Mouse (Mus musculus): Measurements from ENCODE around the gene Rgs3. TPM values are rescaled to one million over a fixed set of nuclear protein-coding genes. Genes with fewer than 3 reads are reported as not detected.

Gene Rgs3
- polyA plus RNA-seq, 1 experiment from 2014 or later, result 6.6 TPM

GRCm38 (mm10) chr4:62649536-62650230 is 90.0 kb downstream of the Rgs3 start:
- 76% methylated on average over 8 of the region's 8 CpGs for WGBS (ENCODE audit: insufficient replicate concordance)
- no peak overlapping the region for H3K27ac ChIP-seq (ENCODE audit: low read depth)
- no peak overlapping the region for H3K4me3 ChIP-seq (ENCODE audit: low read depth, low read length)
- H3K9me3 ChIP-seq (ENCODE audit: low read length), result no peaks in the 10 kb centered on the region
- H3K9ac ChIP-seq (replicated peaks), result no peak overlapping the region
- H3K4me1 ChIP-seq (ENCODE audit: insufficient read depth), result no peaks in the 10 kb centered on the region
- DNase-seq, result no peak
- H3K36me3 ChIP-seq (replicated peaks; ENCODE audit: insufficient read depth, low read length), result no peaks in the 10 kb centered on the region
- no peak overlapping the region for H3K4me2 ChIP-seq (ENCODE audit: low read depth, low read length)
- H3K27me3 ChIP-seq (ENCODE audit: insufficient read depth, low read length), result no peaks in the 10 kb centered on the region
- no peak for TF ChIP-seq CTCF (IDR thresholded peaks at IDR 0.05; ENCODE audit: low read depth)
- TF ChIP-seq EP300 (IDR thresholded peaks at IDR 0.05; ENCODE audit: low read depth), result no peak
- no peak for ATAC-seq

GRCm38 (mm10) chr4:62651179-62651760 is 91.6 kb downstream of the Rgs3 start:
- DNase-seq (no peak), ATAC-seq (no peak)
- no peaks in the 10 kb centered on the region for H3K9me3 ChIP-seq (ENCODE audit: low read length)
- no peak overlapping the region for H3K27ac ChIP-seq (ENCODE audit: low read depth)
- H3K36me3 ChIP-seq (replicated peaks; ENCODE audit: insufficient read depth, low read length), result no peaks in the 10 kb centered on the region
- H3K4me3 ChIP-seq (ENCODE audit: low read depth, low read length), result no peak overlapping the region
- WGBS (ENCODE audit: insufficient replicate concordance), result 32% methylated on average over 7 of the region's 7 CpGs
- H3K4me1 ChIP-seq (ENCODE audit: insufficient read depth), result no peaks in the 10 kb centered on the region
- H3K9ac ChIP-seq (replicated peaks), result no peak overlapping the region
- TF ChIP-seq CTCF (IDR thresholded peaks at IDR 0.05; ENCODE audit: low read depth) (no peak), EP300 (IDR thresholded peaks at IDR 0.05; ENCODE audit: low read depth) (no peak)
- H3K27me3 ChIP-seq (ENCODE audit: insufficient read depth, low read length), result no peaks in the 10 kb centered on the region
- no peak overlapping the region for H3K4me2 ChIP-seq (ENCODE audit: low read depth, low read length)

- H3K27me3 ChIP-seq (ENCODE audit: insufficient read depth, low read length), result no peaks in the 10 kb centered on the region
- no peak overlapping the region for H3K27ac ChIP-seq (ENCODE audit: low read depth)
Observed at GRCm38 (mm10) chr4:62652215-62652614, 92.6 kb downstream of the Rgs3 start.

GRCm38 (mm10) chr4:62652921-62653757 is 93.5 kb downstream of the Rgs3 start:
- H3K4me1 ChIP-seq (ENCODE audit: insufficient read depth), result no peaks in the 10 kb centered on the region
- H3K4me3 ChIP-seq (ENCODE audit: low read depth, low read length), result no peak overlapping the region
- no peak for DNase-seq
- no peak overlapping the region for H3K4me2 ChIP-seq (ENCODE audit: low read depth, low read length)
- no peak for TF ChIP-seq CTCF (IDR thresholded peaks at IDR 0.05; ENCODE audit: low read depth)
- TF ChIP-seq EP300 (IDR thresholded peaks at IDR 0.05; ENCODE audit: low read depth), result no peak
- no peaks in the 10 kb centered on the region for H3K27me3 ChIP-seq (ENCODE audit: insufficient read depth, low read length)
- ATAC-seq, result no peak
- 74% methylated on average over 12 of the region's 12 CpGs for WGBS (ENCODE audit: insufficient replicate concordance)
- H3K9me3 ChIP-seq (ENCODE audit: low read length), result no peaks in the 10 kb centered on the region
- no peaks in the 10 kb centered on the region for H3K36me3 ChIP-seq (replicated peaks; ENCODE audit: insufficient read depth, low read length)
- H3K27ac ChIP-seq (ENCODE audit: low read depth), result no peak overlapping the region
- H3K9ac ChIP-seq (replicated peaks), result no peak overlapping the region

More at GRCm38 (mm10) chr4:62652215-62652614, 92.6 kb downstream of the Rgs3 start:
- 71% methylated on average over 4 of the region's 4 CpGs for WGBS (ENCODE audit: insufficient replicate concordance)
- ATAC-seq (no peak), DNase-seq (no peak)
- Histone ChIP-seq H3K9ac (replicated peaks) (no peak overlapping the region), H3K36me3 (replicated peaks; ENCODE audit: insufficient read depth, low read length) (no peaks in the 10 kb centered on the region), H3K4me1 (ENCODE audit: insufficient read depth) (no peaks in the 10 kb centered on the region), H3K4me3 (ENCODE audit: low read depth, low read length) (no peak overlapping the region), H3K4me2 (ENCODE audit: low read depth, low read length) (no peak overlapping the region), H3K9me3 (ENCODE audit: low read length) (no peaks in the 10 kb centered on the region)
- no peak for TF ChIP-seq CTCF (IDR thresholded peaks at IDR 0.05; ENCODE audit: low read depth)
- TF ChIP-seq EP300 (IDR thresholded peaks at IDR 0.05; ENCODE audit: low read depth), result no peak

GRCm38 (mm10) chr4:62653922-62654661 is 94.4 kb downstream of the Rgs3 start:
- no peak overlapping the region for H3K9ac ChIP-seq (replicated peaks)
- H3K36me3 ChIP-seq (replicated peaks; ENCODE audit: insufficient read depth, low read length), result no peaks in the 10 kb centered on the region
- DNase-seq (no peak), ATAC-seq (no peak)
- TF ChIP-seq EP300 (IDR thresholded peaks at IDR 0.05; ENCODE audit: low read depth) (no peak), CTCF (IDR thresholded peaks at IDR 0.05; ENCODE audit: low read depth) (no peak)
- H3K27me3 ChIP-seq (ENCODE audit: insufficient read depth, low read length), result no peaks in the 10 kb centered on the region
- no peaks in the 10 kb centered on the region for H3K9me3 ChIP-seq (ENCODE audit: low read length)
- whole genome bisulfite sequencing (ENCODE audit: insufficient replicate concordance), result 70% methylated on average over 5 of the region's 5 CpGs
- no peak overlapping the region for H3K4me2 ChIP-seq (ENCODE audit: low read depth, low read length)
- no peaks in the 10 kb centered on the region for H3K4me1 ChIP-seq (ENCODE audit: insufficient read depth)
- H3K27ac ChIP-seq (ENCODE audit: low read depth), result no peak overlapping the region
- H3K4me3 ChIP-seq (ENCODE audit: low read depth, low read length), result no peak overlapping the region

Data from liver, postnatal 0 days (tissue).